Mouse (Mus musculus): ENCODE data around the gene Hddc3.
"Not testable (repeated sequence)": the region's sequence is repeated elsewhere in the genome, so short reads cannot be mapped to it uniquely, and the experiment has no call there.

Hddc3 gene

DNA sequence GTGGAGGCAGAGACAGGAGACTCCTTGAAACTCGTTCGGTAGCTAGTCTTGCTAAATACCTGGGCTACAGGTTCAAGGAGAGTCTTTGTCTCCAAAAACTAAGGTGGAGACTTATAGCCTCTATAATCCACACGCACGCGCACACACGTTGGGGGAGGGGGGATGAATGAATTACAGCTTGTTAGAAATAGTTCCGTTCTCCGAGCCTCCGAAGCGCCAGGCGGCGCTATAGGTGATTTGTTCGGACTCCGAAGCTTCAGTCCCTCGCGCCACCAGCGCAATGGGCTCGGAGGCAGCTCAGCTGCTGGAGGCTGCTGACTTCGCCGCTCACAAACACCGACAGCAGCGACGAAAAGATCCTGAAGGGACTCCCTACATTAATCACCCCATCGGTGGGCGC lies at the start of gene Hddc3:
Hddc3 (plus strand) TSS at position 247 of the 400 bp plus-strand sequence.
- peak; percentile 97 for DNase-seq (ENCODE audit: low read depth)

DNA sequence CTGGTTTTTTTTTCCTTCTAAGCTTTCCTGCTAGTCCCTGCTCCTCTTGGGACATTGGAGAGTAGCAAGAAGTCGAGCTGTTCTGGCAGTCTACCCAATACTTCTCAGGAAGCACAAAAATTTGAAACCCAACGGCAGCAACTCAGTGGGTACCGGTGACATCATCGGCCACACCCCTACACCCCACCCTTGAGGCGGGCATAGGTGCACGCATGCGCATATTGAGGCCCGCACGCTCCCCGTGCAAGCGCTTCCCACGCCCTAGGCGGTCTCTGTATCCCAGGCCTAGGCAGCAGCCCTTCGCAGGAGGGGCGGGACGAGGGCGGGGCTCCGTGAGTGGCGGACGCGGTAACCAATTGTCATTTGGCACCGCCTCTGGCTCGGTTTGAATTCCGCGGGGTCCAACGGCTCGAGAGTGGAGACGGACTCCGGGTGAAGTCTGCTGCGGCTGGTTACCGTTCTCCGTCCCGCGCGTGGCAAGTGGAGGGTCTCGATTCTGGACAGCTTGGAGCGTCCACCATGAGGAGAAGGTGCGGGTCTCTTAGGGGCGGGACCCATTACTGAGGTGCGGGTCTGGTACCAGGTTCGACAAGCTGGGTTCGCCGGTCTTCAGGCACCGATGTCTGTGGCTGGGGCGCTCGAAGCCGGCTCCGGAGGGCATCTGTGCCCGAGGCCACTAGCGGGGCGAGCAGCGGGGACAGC lies 48.7 kb upstream of the Hddc3 start, which contains the start of gene Prc1:
Prc1 (plus strand) TSS at position 389 of the 702 bp plus-strand sequence.
- peak; percentile 96 for DNase-seq (ENCODE audit: low read depth)

DNA sequence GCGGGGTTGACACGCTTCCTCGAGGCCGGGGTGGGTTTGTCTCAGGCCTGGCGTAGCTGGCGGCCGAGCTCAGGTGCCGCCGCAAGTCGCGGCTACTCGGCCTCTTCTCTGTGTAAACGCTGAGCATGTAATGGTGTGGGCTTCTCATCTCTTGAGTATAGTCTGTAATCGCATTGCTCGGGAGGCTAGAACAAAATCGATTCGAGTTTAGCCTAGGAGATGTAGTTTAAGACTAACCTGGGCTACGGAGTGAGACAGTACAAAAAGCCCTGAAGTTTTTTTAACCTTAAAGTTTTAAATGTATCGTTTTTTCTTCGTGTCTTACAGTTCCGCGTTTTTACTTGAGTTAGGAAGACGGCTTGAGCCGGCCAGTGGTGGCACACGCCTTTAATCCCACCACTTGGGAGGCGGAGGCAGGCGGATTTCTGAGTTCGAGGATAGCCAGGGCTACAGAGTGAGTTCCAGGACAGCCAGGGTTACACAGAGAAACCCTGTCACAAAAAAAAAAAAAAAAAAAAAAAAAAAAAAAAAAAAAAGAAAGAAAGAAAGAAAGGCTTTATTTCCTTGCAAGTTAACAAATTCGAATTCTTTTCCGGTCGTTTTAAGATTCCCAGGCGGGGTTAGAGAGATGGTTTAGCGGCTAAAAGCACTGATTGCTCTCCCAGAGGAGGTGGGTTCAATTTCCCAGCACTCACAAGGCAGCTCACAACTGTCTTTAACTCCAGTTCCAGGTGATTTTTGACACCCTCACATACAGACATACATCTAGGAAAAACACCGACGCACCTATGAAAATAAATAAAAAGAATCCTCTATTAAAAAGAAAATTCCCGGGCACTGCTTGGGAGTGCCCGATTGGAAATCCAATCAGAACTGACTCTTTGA lies 47.9 kb upstream of the Hddc3 start:
- DNase-seq (ENCODE audit: low read depth), result no peak

DNA sequence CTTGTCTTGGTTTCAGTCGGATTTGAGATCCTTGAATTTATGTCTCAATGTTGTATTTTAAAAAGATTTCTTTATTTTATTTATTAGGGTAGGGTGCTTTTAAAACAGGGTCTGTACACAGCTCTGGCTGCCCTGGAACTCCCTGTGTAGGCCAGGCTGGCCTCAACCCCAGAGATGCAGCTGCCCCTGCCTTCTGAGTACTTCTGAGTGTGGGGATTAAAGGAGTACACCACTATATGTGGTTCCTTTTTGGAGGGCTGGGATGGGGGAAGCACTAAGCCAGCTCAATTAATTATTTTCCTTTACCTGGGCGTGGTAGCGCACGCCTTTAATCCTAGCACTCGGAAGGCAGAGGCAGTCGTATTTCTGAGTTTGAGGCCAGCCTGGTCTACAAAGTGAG lies 46.4 kb upstream of the Hddc3 start:
- no peak for DNase-seq (ENCODE audit: low read depth)

- DNase-seq (ENCODE audit: low read depth), result no peak
These were observed 45.9 kb upstream of the Hddc3 start for GRCm38 (mm10) chr7:80297041-80297440.

DNA sequence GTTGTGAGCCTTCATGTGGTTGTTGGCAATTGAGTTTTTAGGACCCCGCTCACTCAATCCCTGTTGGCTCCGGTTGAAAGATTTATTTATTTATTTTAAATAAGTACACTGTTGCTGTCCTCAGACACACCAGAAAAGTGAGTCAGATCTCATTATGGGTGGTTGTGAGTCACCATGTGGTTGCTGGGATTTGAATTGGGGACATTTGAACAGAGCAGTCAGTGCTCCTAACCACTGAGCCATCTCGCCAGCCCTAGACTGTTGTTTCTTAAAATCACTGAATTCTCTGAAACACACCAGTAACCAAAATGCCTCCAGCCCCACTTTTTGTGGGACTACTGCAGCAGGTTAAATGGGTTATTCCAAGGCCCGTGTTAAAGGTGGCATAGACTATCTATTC lies 44.1 kb upstream of the Hddc3 start:
- DNase-seq (ENCODE audit: low read depth), result no peak

DNA sequence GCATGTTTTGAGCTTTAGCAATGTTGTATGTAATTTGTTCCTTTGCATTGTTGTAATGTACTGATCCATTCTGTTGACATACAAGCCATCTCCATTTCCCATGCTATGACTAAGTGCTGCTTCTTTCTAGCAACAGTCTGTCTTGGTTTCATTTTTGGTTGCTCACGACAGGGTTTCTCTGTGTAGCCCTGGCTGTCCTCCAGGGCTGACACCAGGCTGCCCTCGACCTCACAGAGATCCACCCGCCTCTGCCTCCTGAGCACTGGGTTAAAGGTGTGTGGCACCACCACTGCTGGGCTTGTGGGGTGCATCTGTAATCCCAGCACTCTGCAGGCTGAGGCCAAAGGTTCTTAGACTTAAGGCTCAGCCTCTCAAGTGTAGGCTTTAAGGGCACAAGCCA lies 43.3 kb upstream of the Hddc3 start:
- DNase-seq (ENCODE audit: low read depth), result no peak

GRCm38 (mm10) chr7:80301522-80301921 lies 41.4 kb upstream of the Hddc3 start:
- DNase-seq (ENCODE audit: low read depth), result no peak

DNA sequence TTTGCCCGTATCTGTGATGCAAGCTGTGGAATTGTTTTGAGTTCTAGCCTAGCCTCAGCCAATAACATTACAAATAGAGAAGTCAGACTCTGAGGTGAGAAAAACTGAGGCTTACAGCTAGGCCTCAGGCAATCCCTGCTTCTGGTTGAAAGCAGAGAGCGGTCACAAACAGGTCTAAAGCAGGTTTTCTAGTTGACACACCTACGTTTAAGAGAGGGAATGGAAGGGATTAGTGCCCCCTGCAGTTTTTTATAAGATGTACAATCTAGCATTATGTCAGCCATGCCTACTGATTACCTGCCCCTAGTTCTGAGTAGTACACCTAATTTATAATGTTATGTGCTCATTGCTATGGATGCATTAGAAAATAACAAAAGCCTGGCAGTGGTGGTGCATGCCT lies 35.1 kb upstream of the Hddc3 start:
- DNase-seq (ENCODE audit: low read depth), result no peak

DNA sequence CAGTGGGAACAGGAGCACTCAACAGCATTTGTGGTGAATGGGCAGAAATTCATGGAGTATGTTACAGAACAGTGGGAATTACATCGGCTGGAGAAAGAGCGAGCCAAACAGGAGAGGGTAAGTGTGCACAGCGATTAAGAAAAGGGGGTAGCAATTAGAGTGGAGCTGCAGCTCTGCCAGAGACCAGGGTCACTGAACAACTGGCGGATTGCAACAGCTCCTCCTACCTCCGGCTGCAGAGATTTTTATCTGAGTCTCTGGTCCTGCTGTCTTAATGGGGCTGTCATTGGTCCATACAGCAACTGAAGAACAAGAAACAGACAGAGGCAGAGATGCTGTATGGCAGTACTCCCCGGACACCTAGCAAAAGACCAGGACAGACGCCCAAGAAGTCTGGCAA lies 32.1 kb upstream of the Hddc3 start:
- no peak for DNase-seq (ENCODE audit: low read depth)

DNA sequence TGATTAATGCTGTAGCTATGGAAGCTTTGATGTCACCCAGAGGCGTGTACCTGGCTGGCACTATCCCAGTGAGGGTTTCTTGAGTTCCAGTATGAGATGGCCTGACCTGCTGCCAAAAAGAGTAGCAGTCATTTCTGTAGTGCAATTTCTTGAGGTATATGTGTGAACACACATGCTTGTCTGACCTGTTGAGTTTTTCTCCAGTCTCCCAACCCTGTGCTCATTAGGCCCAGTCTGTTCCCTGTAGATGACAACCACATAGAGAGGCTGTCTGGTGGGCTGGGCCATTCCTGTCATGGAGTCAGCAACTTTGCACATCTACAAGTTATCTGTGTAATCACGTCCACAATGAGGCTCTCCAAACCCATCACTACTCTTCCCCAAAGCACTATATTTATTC lies 27.2 kb upstream of the Hddc3 start:
- DNase-seq (ENCODE audit: low read depth), result no peak

DNA sequence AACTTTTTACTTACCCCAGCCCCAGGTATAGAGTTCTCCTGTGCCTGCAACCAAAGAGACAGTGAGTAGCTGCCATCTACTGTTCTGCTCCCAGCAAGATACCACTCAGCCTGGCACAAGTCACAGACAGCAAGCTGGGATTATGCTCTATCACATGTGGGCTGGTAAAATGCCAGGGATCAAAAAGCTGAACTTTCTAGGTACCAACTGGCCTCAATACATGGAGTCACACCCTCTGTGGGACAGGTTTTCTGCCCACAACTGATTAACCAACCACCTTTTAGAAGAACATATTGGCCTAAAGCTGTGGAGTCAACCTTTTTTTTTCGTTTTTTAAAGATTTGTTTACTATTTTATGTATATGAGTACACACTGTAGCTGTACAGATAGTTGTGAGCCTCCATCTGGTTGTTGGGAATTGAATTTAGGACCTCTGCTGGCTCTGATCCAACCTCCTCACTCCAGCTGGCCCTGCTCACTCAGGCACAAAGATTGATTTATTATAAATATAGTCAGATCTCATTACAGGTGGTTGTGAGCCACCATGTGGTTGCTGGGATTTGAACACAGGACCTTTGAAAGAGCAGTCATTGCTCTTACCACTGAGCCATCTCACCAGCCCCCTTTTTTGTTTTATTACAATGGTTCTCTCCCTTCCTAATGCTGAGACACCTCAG lies 25.3 kb upstream of the Hddc3 start:
- no peak for DNase-seq (ENCODE audit: low read depth)

DNA sequence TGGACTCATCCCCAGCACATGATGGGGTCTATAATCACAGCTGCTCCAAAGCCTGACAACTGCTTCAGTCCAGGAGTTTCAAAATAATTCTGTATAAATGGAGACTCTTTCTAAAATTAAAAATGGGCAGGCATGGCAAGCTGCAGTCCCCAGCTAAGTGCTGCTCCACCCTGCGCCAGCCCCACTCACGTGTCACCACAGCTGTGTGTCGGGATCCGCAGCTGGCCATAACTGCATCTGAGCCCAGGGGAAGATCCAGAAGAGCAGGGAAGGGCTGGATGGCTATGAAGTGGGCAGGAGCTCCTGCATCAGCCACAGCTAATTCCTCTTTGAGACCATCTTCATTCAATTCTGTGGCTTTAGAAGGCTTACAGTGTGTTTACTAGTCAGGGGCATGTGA lies 24.2 kb upstream of the Hddc3 start:
- no peak for DNase-seq (ENCODE audit: low read depth)

DNA sequence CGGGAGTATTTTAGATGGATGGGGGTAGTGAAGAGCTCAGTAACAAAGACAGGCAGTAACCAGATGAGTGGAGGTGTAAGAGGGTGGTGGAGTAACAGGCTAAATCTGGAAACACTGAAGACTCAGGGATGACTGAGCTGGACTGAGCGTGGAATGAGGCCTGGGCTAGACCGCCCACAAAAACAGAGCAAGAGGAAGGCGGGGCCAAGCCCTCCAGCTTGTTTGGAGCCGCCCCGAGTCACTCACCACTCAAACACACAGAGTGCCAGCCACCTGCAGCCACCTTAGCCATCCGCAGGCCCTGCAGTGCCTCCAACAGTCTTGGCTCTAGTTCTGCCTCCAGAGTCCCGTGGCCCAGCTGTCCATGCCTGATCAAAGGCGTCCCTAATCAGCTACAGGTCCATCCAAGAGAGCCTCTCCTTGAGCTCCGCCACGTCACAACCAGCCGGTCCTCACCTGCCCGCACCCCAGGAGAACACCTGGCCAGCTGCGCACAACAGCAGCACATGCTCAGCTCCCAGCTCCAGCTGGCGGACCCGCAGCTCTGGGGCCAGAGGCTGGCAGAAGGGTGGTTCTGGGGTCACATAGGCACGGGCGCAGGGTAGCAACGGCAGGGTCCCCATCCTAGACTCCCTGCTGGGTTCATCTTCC lies 22.9 kb upstream of the Hddc3 start:
- DNase-seq (ENCODE audit: low read depth), result no peak

DNA sequence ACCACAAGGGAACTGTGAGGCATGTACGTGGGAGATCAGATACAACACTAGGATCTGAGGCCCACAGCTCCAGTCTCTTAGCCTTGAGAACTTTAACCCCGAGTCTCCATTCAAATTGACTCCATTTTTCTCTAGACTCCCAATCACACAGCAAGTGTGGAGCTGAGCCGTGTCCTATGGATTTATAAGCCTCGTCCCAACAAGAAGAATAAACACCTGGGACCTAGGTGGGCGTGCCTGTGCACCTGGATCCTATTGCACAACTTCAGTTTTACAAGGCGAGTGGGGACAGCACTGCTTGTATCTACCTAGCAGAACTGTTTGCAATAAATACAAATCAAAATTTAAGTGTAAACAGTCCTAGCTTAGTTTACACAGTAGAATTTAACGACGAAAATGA lies 19.6 kb upstream of the Hddc3 start:
- no peak for DNase-seq (ENCODE audit: low read depth)

GRCm38 (mm10) chr7:80324043-80324815 lies 18.7 kb upstream of the Hddc3 start, which contains the start of gene Rccd1:
Gene Rccd1, minus strand, starts transcription at chr7:80324454.
- DNase-seq (ENCODE audit: low read depth), result peak; percentile 88

GRCm38 (mm10) chr7:80324816-80325119 lies 18.1 kb upstream of the Hddc3 start:
- DNase-seq (ENCODE audit: low read depth), result not testable (repeated sequence)

DNA sequence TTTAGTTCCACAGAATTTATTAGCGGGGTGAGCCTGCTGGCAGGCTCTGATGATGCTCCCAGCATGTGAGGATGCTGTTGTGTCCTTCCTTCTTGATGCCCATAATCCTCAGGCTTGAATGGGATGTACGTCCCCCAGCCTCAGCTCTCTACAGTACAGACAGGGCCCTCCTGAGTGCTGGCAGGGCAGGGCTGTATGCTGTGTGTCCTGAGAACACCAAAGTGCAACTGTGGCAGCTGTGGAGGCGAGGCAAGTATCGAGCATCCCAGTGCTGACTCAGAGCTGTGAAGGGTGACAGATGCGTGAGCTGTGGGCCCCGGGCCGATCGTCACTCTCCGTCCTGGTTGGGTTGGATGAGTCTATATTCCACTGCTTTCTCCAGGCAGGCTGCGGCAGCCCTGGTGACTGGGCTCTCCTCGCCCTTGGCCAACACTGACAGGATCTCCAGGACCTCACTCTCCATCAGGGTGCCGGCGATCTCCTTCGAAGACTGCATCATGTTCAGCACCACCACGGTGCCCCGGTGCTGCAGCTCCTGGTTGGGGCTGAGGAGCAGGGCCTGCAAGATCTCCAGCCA lies 17.5 kb upstream of the Hddc3 start:
- no peak for DNase-seq (ENCODE audit: low read depth)

DNA sequence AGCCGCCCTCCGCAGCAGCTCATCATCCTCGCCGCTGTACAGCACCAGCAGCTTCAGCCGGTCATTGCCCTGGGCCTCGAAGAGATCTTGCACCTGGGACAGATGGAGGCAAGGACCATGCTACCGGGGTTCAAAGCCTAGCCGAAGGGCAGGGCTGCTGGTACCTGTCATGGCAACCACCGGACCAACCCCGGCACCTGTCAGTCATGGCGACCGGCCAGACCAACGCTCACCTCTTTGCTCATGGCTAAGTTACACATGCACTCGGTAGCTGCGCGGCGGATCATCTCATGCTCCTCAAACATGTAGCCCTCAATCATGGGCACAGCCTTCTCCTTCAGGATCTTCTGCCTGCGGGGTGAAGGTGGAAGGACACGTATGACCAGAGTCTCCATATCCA lies 16.8 kb upstream of the Hddc3 start:
- DNase-seq (ENCODE audit: low read depth), result no peak

GRCm38 (mm10) chr7:80330278-80330677 lies 12.6 kb upstream of the Hddc3 start:
- DNase-seq (ENCODE audit: low read depth), result no peak

GRCm38 (mm10) chr7:80331433-80331832 lies 11.5 kb upstream of the Hddc3 start:
- DNase-seq (ENCODE audit: low read depth), result no peak
